Mouse (Mus musculus) cerebellum, adult 11 months (tissue): ENCODE measurements at regions not wholly inside any gene's neighbourhood (a gene's known extent, or its start where the extent isn't known, plus 50 kb on each side); places are given as distances from the start of the nearest gene placed in this dataset.

Experiments used
- DNase-seq: peaks from one replicate; pipeline ENCODE4 v3.0.0; 2022

GRCm38 (mm10) chr13:101278127-101278526, 444.9 kb upstream of the Slc30a5 start:
- DNase-seq = no peak

- DNase-seq = no peak
Observed at GRCm38 (mm10) chr13:101276766-101277165, 443.5 kb upstream of the Slc30a5 start.

- DNase-seq = no peak
Observed at GRCm38 (mm10) chr13:101274470-101275141, 441.4 kb upstream of the Slc30a5 start.

- DNase-seq = no peak
Observed at GRCm38 (mm10) chr13:101273321-101273720, 440.1 kb upstream of the Slc30a5 start.

GRCm38 (mm10) chr13:101253698-101254468, 420.7 kb upstream of the Slc30a5 start:
- DNase-seq = no peak

- DNase-seq = no peak
Observed at GRCm38 (mm10) chr13:101249369-101249768, 416.1 kb upstream of the Slc30a5 start.

- DNase-seq = no peak
Observed at GRCm38 (mm10) chr13:101244326-101244725, 411.1 kb upstream of the Slc30a5 start.

GRCm38 (mm10) chr13:101238860-101239259, 405.6 kb upstream of the Slc30a5 start:
- DNase-seq = no peak

GRCm38 (mm10) chr13:101237035-101237434, 403.8 kb upstream of the Slc30a5 start:
- DNase-seq = no peak

- no peak for DNase-seq
Observed at GRCm38 (mm10) chr13:101235846-101236245, 402.6 kb upstream of the Slc30a5 start.

GRCm38 (mm10) chr13:101235110-101235509, 401.9 kb upstream of the Slc30a5 start:
- no peak for DNase-seq

- no peak for DNase-seq
Observed at GRCm38 (mm10) chr13:101234550-101234949, 401.3 kb upstream of the Slc30a5 start.

GRCm38 (mm10) chr13:101233843-101234281, 400.6 kb upstream of the Slc30a5 start:
- peak; percentile 77 for DNase-seq

GRCm38 (mm10) chr13:101233181-101233842, 400.1 kb upstream of the Slc30a5 start:
- DNase-seq = peak; percentile 81

- DNase-seq = no peak
Observed at GRCm38 (mm10) chr13:101229861-101230260, 396.6 kb upstream of the Slc30a5 start.

GRCm38 (mm10) chr13:101225366-101225765, 392.1 kb upstream of the Slc30a5 start:
- no peak for DNase-seq

- no peak for DNase-seq
Observed at GRCm38 (mm10) chr13:101221331-101222043, 388.3 kb upstream of the Slc30a5 start.

- DNase-seq = no peak
Observed at GRCm38 (mm10) chr13:101219568-101219967, 386.3 kb upstream of the Slc30a5 start.

GRCm38 (mm10) chr13:101216897-101217480, 383.8 kb upstream of the Slc30a5 start:
- no peak for DNase-seq

GRCm38 (mm10) chr13:101216421-101216820, 383.2 kb upstream of the Slc30a5 start:
- no peak for DNase-seq

- peak; percentile 66 for DNase-seq
Observed at GRCm38 (mm10) chr13:101215792-101216221, 382.6 kb upstream of the Slc30a5 start.

- no peak for DNase-seq
Observed at GRCm38 (mm10) chr13:101215131-101215641, 382.0 kb upstream of the Slc30a5 start.
